10 mouse cellular contexts compared by ENCODE assay signal in genomic region chr12:111738754-111739153, GRCm38 (mm10). TPM values are rescaled to one million over a fixed set of nuclear protein-coding genes. Genes with fewer than 3 reads are reported as not detected.
DNase-seq lines count a peak whose midpoint lies in the region; TF ChIP-seq lines count a peak whose summit lies in the region.
"Had no signal": no experiment of that assay in that cellular context is flagged by ENCODE, and none has a peak within 500 bp of the region (broad histone marks: within the 10 kb centered on the region; RNA-seq: fewer than 3 reads in every experiment).

No protein-coding gene starts in this region.

- in situ Hi-C loops in CH12.LX (cut with MboI; ENCODE audit: low pct_ligation_motif_present, low pct_unique_long_range_greater_than_20kb, low sequenced_read_pairs): loop anchor here (10.0 kb wide), 1 partner anchor 136 kb away; no protein-coding TSS in a partner anchor

- H3K79me2 ChIP-seq in CH12.LX (replicated peaks; ENCODE audit: control insufficient read depth, extremely low read depth, insufficient read depth, poor library complexity, severe bottlenecking): no peaks in the 10 kb centered on the region

- TF ChIP-seq EP300 in CH12.LX (IDR thresholded peaks at IDR 0.05; ENCODE audit: low read length): no peak

- no peaks in the 10 kb centered on the region for H3K27me3 ChIP-seq in heart, embryonic 10.5 days (ENCODE audit: insufficient read depth, poor library complexity, severe bottlenecking)
- no peaks in the 10 kb centered on the region for H3K27me3 ChIP-seq in CH12.LX (replicated peaks)
- H3K27me3 ChIP-seq: hindbrain, embryonic 15.5 days; neural tube, embryonic 13.5 days had no signal

- H3K4me3 ChIP-seq in heart, embryonic 10.5 days: no peak overlapping the region
- no peak overlapping the region for H3K4me3 ChIP-seq in CH12.LX (replicated peaks in 1 of 3; ENCODE audit: low read depth in 2 of 3, low read length in 2 of 3, poor library complexity in 1 of 3)
- H3K4me3 ChIP-seq: hindbrain, embryonic 15.5 days; neural tube, embryonic 13.5 days had no signal

- TF ChIP-seq CTCF in CH12.LX (conservative IDR thresholded peaks at IDR 0.05 in 1 of 2, IDR thresholded peaks at IDR 0.05 in 1 of 2; ENCODE audit: low read depth in 2 of 2, low read length in 2 of 2): peak; percentile 60 to 80

- H3K9ac ChIP-seq in CH12.LX (ENCODE audit: insufficient read depth, low read depth): no peak overlapping the region
- H3K9ac ChIP-seq: hindbrain, embryonic 15.5 days; neural tube, embryonic 13.5 days had no signal

- peak; percentile 61 for DNase-seq in heart, adult 8-10 months (ENCODE audit: low spot score)
- no peak for DNase-seq in heart, embryonic 10.5 days (ENCODE audit: low spot score)
- DNase-seq in CH12.LX (ENCODE audit: extremely low read depth): peak; percentile 78
- peak; percentile 87 for DNase-seq in brain, adult 2 months (ENCODE audit: low read depth, low spot score)
- peak; percentile 46 to 59 for DNase-seq in gastrocnemius, adult 8-10 months (ENCODE audit: low spot score in 2 of 2)
- peak; percentile 43 to 49 for DNase-seq in layer of hippocampus, postnatal 14 days (ENCODE audit: low spot score in 2 of 2)
- DNase-seq in naive thymus-derived CD4-positive, alpha-beta T cell, adult 2 months (ENCODE audit: low read depth): peak; percentile 45
- no peak for DNase-seq in urinary bladder, postnatal 4 days (ENCODE audit: low spot score in 2 of 2)

- WGBS in heart, embryonic 10.5 days: 19% methylated on average over 3 of the region's 3 CpGs

- H3K36me3 ChIP-seq in heart, embryonic 10.5 days: no peaks in the 10 kb centered on the region
- H3K36me3 ChIP-seq in CH12.LX (replicated peaks in 1 of 2; ENCODE audit: control insufficient read depth in 1 of 2, insufficient read depth in 1 of 2, low read length in 1 of 2): peaks cover 0 to 18% of the 10 kb centered on the region in 2 experiments
- H3K36me3 ChIP-seq: hindbrain, embryonic 15.5 days; neural tube, embryonic 13.5 days had no signal

- H3K4me2 ChIP-seq in CH12.LX (ENCODE audit: insufficient read depth, low read depth, poor library complexity, severe bottlenecking): no peak overlapping the region
- H3K4me2 ChIP-seq: hindbrain, embryonic 15.5 days; neural tube, embryonic 13.5 days had no signal

- H3K27ac ChIP-seq in heart, embryonic 10.5 days: no peak overlapping the region
- H3K27ac ChIP-seq in CH12.LX (ENCODE audit: insufficient read depth, low read depth): no peak overlapping the region
- H3K27ac ChIP-seq: hindbrain, embryonic 15.5 days; neural tube, embryonic 13.5 days had no signal

- no peak for TF ChIP-seq POLR2A in CH12.LX (IDR thresholded peaks at IDR 0.05; ENCODE audit: low read depth, low read length)

- no peaks in the 10 kb centered on the region for H3K9me3 ChIP-seq in heart, embryonic 10.5 days
- no peaks in the 10 kb centered on the region for H3K9me3 ChIP-seq in CH12.LX (replicated peaks; ENCODE audit: low read length)
- H3K9me3 ChIP-seq: hindbrain, embryonic 15.5 days; neural tube, embryonic 13.5 days had no signal

- peak; percentile 81 for TF ChIP-seq RAD21 in CH12.LX (IDR thresholded peaks at IDR 0.05; ENCODE audit: low read depth, low read length)

- peaks cover 13% of the 10 kb centered on the region; the same call in 1 of the 2 replicates for H3K4me1 ChIP-seq in heart, embryonic 10.5 days
- peaks cover 15 to 36% of the 10 kb centered on the region in 2 experiments for H3K4me1 ChIP-seq in CH12.LX (ENCODE audit: control insufficient read depth in 1 of 2, insufficient read depth in 2 of 2)
- H3K4me1 ChIP-seq: hindbrain, embryonic 15.5 days had no signal

- dilution Hi-C loops in CH12.LX (cut with MboI; ENCODE audit: extremely low pct_ligation_motif_present, extremely low pct_unique_long_range_greater_than_20kb, low sequenced_read_pairs): no loop called here

TF ChIP-seq in CH12.LX, 34 proteins besides CTCF, POLR2A, EP300 and RAD21:
- TF ChIP-seq KAT2A (IDR thresholded peaks at IDR 0.05; ENCODE audit: insufficient replicate concordance, low read length) (no peak), TBP (conservative IDR thresholded peaks at IDR 0.05; ENCODE audit: low read depth, low read length) (no peak), UBTF (IDR thresholded peaks at IDR 0.05; ENCODE audit: low read depth, low read length) (no peak), IRF4 (IDR thresholded peaks at IDR 0.05; ENCODE audit: low read depth, low read length) (0 out of 2 replicates have a peak, but pooled peaks have one; percentile 24), PAX5 (IDR thresholded peaks at IDR 0.05; ENCODE audit: low read length) (no peak), E2F4 (IDR thresholded peaks at IDR 0.05; ENCODE audit: insufficient replicate concordance, low read depth, low read length) (no peak), MYC (IDR thresholded peaks at IDR 0.05; ENCODE audit: low read depth, low read length) (peak; percentile 84), ELF1 (IDR thresholded peaks at IDR 0.05; ENCODE audit: low read depth, low read length) (no peak), MXI1 (IDR thresholded peaks at IDR 0.05; ENCODE audit: low read depth, low read length) (no peak), ZKSCAN1 (IDR thresholded peaks at IDR 0.05; ENCODE audit: borderline replicate concordance, low read depth, low read length) (no peak), USF2 (conservative IDR thresholded peaks at IDR 0.05; ENCODE audit: low read depth, low read length) (peak; percentile 75), NRF1 (IDR thresholded peaks at IDR 0.05; ENCODE audit: low read depth, low read length) (no peak), HCFC1 (IDR thresholded peaks at IDR 0.05; ENCODE audit: low read depth, low read length) (no peak), MEF2A (IDR thresholded peaks at IDR 0.05; ENCODE audit: borderline replicate concordance, low read depth, low read length) (no peak), ETS1 (conservative IDR thresholded peaks at IDR 0.05; ENCODE audit: low read depth, low read length) (no peak), ZNF384 (IDR thresholded peaks at IDR 0.05; ENCODE audit: low read depth, low read length) (no peak), ZMIZ1 (IDR thresholded peaks at IDR 0.05; ENCODE audit: low read depth, low read length) (no peak), CHD1 (IDR thresholded peaks at IDR 0.05; ENCODE audit: low read depth, low read length) (no peak), MAX (IDR thresholded peaks at IDR 0.05; ENCODE audit: low read length) (peak; percentile 86), SIN3A (IDR thresholded peaks at IDR 0.05; ENCODE audit: low read length) (no peak), JUND (conservative IDR thresholded peaks at IDR 0.05; ENCODE audit: low read depth, low read length) (no peak), SMC3 (IDR thresholded peaks at IDR 0.05; ENCODE audit: low read depth, low read length) (peak; percentile 74), NELFE (IDR thresholded peaks at IDR 0.05; ENCODE audit: low read depth, low read length) (no peak), CHD2 (IDR thresholded peaks at IDR 0.05; ENCODE audit: low read length) (no peak), ZC3H11A (IDR thresholded peaks at IDR 0.05; ENCODE audit: low read depth, low read length) (peak; percentile 31; the same call in 1 of the 2 replicates), MAZ (IDR thresholded peaks at IDR 0.05; ENCODE audit: low read depth, low read length) (no peak), GABPA (IDR thresholded peaks at IDR 0.05; ENCODE audit: insufficient replicate concordance, low read depth, low read length) (no peak), TCF12 (IDR thresholded peaks at IDR 0.05; ENCODE audit: low read depth, low read length) (no peak), POLR2AphosphoS2 (IDR thresholded peaks at IDR 0.05; ENCODE audit: low read depth, low read length) (no peak), MAFK (IDR thresholded peaks at IDR 0.05; ENCODE audit: insufficient replicate concordance, low read length) (no peak), RCOR1 (conservative IDR thresholded peaks at IDR 0.05; ENCODE audit: low read depth, low read length) (no peak), USF1 (IDR thresholded peaks at IDR 0.05; ENCODE audit: low read depth, low read length) (peak; percentile 80), JUN (IDR thresholded peaks at IDR 0.05; ENCODE audit: insufficient read depth, low read depth, low read length) (no peak), BHLHE40 (IDR thresholded peaks at IDR 0.05; ENCODE audit: low read depth, low read length) (peak; percentile 98)

RNA-seq across cellular contexts. Expression of gene Klc1, which starts 19.9 kb away (rescaled TPM):
- 10 to 100 TPM; 73.6 to 90.4 (median 83.5) TPM for total RNA-seq in heart, adult 8-10 months (2022)
- polyA plus RNA-seq in heart, embryonic 10.5 days (2016; fragmentation: Nextera tagmentation; extraction: Ambion mirVana): 109 and 116 TPM in 2 replicates
- 45.2 and 55.1 TPM in 2 replicates for total RNA-seq in CH12.LX (2012; rRNA removed)
- total RNA-seq in CH12.LX (2014; rRNA removed): 44.4 and 45.6 TPM in 2 replicates
- 77.0 and 116 TPM in 2 replicates for polyA plus RNA-seq in CH12.LX (2012; ENCODE audit: insufficient read length, low read depth)
- 10 to 100 TPM; 47.9 to 62.7 (median 50.9) TPM for total RNA-seq in gastrocnemius, adult 8-10 months (2022)
- 100 to 1,000 TPM; 826 to 832 TPM for total RNA-seq in layer of hippocampus, postnatal 14 days (2021)

RNA-seq across cellular contexts. Expression of gene Apopt1, which starts 25.7 kb away (rescaled TPM):
- 10 to 100 TPM; 33.7 to 37.7 (median 35.0) TPM for total RNA-seq in heart, adult 8-10 months (2022)
- polyA plus RNA-seq in heart, embryonic 10.5 days (2016; fragmentation: Nextera tagmentation; extraction: Ambion mirVana): 53.3 and 55.2 TPM in 2 replicates
- total RNA-seq in CH12.LX (2012; rRNA removed) (38.7 and 43.6 TPM in 2 replicates), CH12.LX (2014; rRNA removed) (35.9 and 36.0 TPM in 2 replicates)
- 49.1 and 49.9 TPM in 2 replicates for polyA plus RNA-seq in CH12.LX (2012; ENCODE audit: insufficient read length, low read depth)
- 10 to 100 TPM; 36.2 to 40.8 (median 38.9) TPM for total RNA-seq in gastrocnemius, adult 8-10 months (2022)
- total RNA-seq in layer of hippocampus, postnatal 14 days (2021): 10 to 100 TPM; 38.5 to 40.0 TPM

RNA-seq across cellular contexts. Expression of gene Bag5, which starts 25.7 kb away (rescaled TPM):
- 10 to 100 TPM; 18.9 to 20.1 (median 19.6) TPM for total RNA-seq in heart, adult 8-10 months (2022)
- polyA plus RNA-seq in heart, embryonic 10.5 days (2016; fragmentation: Nextera tagmentation; extraction: Ambion mirVana): 43.7 and 47.7 TPM in 2 replicates
- total RNA-seq in CH12.LX (2012; rRNA removed): 24.1 and 26.9 TPM in 2 replicates
- total RNA-seq in CH12.LX (2014; rRNA removed): 25.6 and 27.9 TPM in 2 replicates
- polyA plus RNA-seq in CH12.LX (2012; ENCODE audit: insufficient read length, low read depth): 27.9 and 29.2 TPM in 2 replicates
- 10 to 100 TPM; 11.4 to 19.6 (median 16.3) TPM for total RNA-seq in gastrocnemius, adult 8-10 months (2022)
- total RNA-seq in layer of hippocampus, postnatal 14 days (2021): 10 to 100 TPM; 42.0 to 44.4 TPM

Comparison
In these comparisons a context has a peak if more than half of its experiments do, and no peak if none do; other contexts are left out.
1. DNase-seq: peak in heart, adult 8-10 months (single experiment), CH12.LX (single experiment), brain, adult 2 months (single experiment), gastrocnemius, adult 8-10 months (2 of 2), layer of hippocampus, postnatal 14 days (2 of 2) and naive thymus-derived CD4-positive, alpha-beta T cell, adult 2 months (single experiment); none in heart, embryonic 10.5 days (single experiment) and urinary bladder, postnatal 4 days (0 of 2).
2. RNA of gene Klc1, which starts 19.9 kb away (total RNA-seq): 826 to 832 TPM in layer of hippocampus, postnatal 14 days; 73.6 to 90.4 TPM in heart, adult 8-10 months, 44.4 to 55.1 TPM in CH12.LX and 47.9 to 62.7 TPM in gastrocnemius, adult 8-10 months; every median in the first group is over 4 times any median in the second.